8 mouse cellular contexts compared by ENCODE assay signal in the genomic region with DNA sequence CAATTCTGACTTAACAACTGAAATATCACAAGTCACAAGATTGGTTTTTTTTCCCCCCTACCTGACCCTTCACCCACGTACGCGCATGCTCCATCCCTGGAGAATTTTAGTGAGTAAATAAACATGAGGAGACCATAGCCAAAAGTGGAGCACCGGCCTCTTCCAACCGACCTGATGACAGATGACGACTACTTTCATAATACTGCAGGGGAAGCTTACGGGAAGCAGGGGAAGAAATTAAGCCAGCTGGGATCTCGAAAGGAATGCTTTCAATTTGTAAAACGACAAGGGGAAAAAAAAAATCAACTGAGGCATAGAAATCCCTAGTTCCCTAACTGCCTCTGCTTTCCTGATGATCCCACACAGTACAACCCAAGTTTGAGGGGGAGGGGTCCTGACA. TPM values are rescaled to one million over a fixed set of nuclear protein-coding genes. Genes with fewer than 3 reads are reported as not detected.
DNase-seq lines count a peak whose midpoint lies in the region.

No protein-coding gene starts in this region.

- intact Hi-C loops in heart, postnatal 14 days (cut with DNase I) = no loop called here

- H3K4me3 ChIP-seq in heart, embryonic 10.5 days = peak overlapping the region; percentile 99
- peak overlapping the region; percentile 95 for H3K4me3 ChIP-seq in hindbrain, embryonic 10.5 days
- H3K4me3 ChIP-seq in macrophage (ENCODE audit: inconsistent target) = peak overlapping the region; percentile 78

- peak overlapping the region; percentile 98 for H3K27ac ChIP-seq in heart, embryonic 10.5 days
- peak overlapping the region; percentile 99 for H3K27ac ChIP-seq in hindbrain, embryonic 10.5 days
- H3K27ac ChIP-seq in macrophage = no peak overlapping the region

- 2% methylated on average over 9 of the region's 9 CpGs for WGBS in heart, embryonic 10.5 days
- 3% methylated on average over 9 of the region's 9 CpGs for WGBS in hindbrain, embryonic 10.5 days
- 34% methylated on average over 9 of the region's 9 CpGs for WGBS in macrophage (ENCODE audit: missing documents)

- peaks cover 23% of the 10 kb centered on the region for H3K4me1 ChIP-seq in heart, embryonic 10.5 days
- peaks cover 35% of the 10 kb centered on the region for H3K4me1 ChIP-seq in hindbrain, embryonic 10.5 days (replicated peaks)

- H3K36me3 ChIP-seq in heart, embryonic 10.5 days = peaks cover 12% of the 10 kb centered on the region
- peaks cover 13% of the 10 kb centered on the region for H3K36me3 ChIP-seq in hindbrain, embryonic 10.5 days
- H3K36me3 ChIP-seq in macrophage (ENCODE audit: inconsistent target) = no peaks in the 10 kb centered on the region

- H3K27me3 ChIP-seq in heart, embryonic 10.5 days (ENCODE audit: insufficient read depth, poor library complexity, severe bottlenecking) = no peaks in the 10 kb centered on the region
- no peaks in the 10 kb centered on the region for H3K27me3 ChIP-seq in hindbrain, embryonic 10.5 days (ENCODE audit: insufficient read depth, poor library complexity, severe bottlenecking)

- peaks cover 62% of the 10 kb centered on the region for H3K79me2 ChIP-seq in macrophage (ENCODE audit: inconsistent target)

- no peaks in the 10 kb centered on the region for H3K9me3 ChIP-seq in heart, embryonic 10.5 days
- H3K9me3 ChIP-seq in hindbrain, embryonic 10.5 days = 0 out of 2 replicates have a peak, but pooled peaks cover 3% of the 10 kb centered on the region

- DNase-seq in heart, embryonic 10.5 days (ENCODE audit: low spot score) = no peak
- DNase-seq in heart, postnatal 14 days = no peak
- DNase-seq in Muller cell, postnatal 12 days (ENCODE audit: inconsistent ontology term) = peak; percentile 56
- DNase-seq in hindbrain, embryonic 10.5 days (ENCODE audit: low spot score) = peak; percentile 15
- no peak for DNase-seq in cerebellum, postnatal 4 days (ENCODE audit: low spot score in 2 of 2)
- no peak for DNase-seq in spleen, adult 12 weeks (ENCODE audit: low spot score)
- DNase-seq in thymus, postnatal 0 days (ENCODE audit: low spot score) = no peak

RNA-seq across cellular contexts. Expression of a gene that starts 1.8 kb away (rescaled TPM):
- 57.1 and 62.9 TPM in 2 replicates for polyA plus RNA-seq in heart, embryonic 10.5 days (2016; fragmentation: Nextera tagmentation; extraction: Ambion mirVana)
- total RNA-seq in heart, postnatal 14 days (2021) = 10 to 100 TPM; 46.3 to 58.6 TPM
- polyA plus RNA-seq in hindbrain, embryonic 10.5 days (2016; fragmentation: Nextera tagmentation; extraction: Ambion mirVana) = 59.8 and 65.6 TPM in 2 replicates
- total RNA-seq in macrophage (2018; cell fraction: chromatin; rRNA removed) = 100 to 1,000 TPM in 19 of 26 experiments, 10 to 100 TPM in 7; 32.8 to 167 (median 111) TPM
- 10 to 100 TPM; 37.3 to 80.5 (median 59.6) TPM for total RNA-seq in macrophage (2018; cell fraction: cytosol; rRNA removed)
- total RNA-seq in macrophage (2018; cell fraction: nucleus; rRNA removed) = 100 to 1,000 TPM in 5 of 26 experiments, 10 to 100 TPM in 21; 31.7 to 132 (median 76.9) TPM
- polyA plus RNA-seq in macrophage (2018) = 39.6 to 66.9 TPM (median 45.8 TPM) in 3 replicates
- 27.3 and 28.5 TPM in 2 replicates for polyA plus RNA-seq in thymus, postnatal 0 days (2015; fragmentation: Nextera tagmentation; extraction: Ambion mirVana)

RNA-seq across cellular contexts. Expression of a gene that starts 30.0 kb away (rescaled TPM):
- 0.67 and 1.3 TPM in 2 replicates for polyA plus RNA-seq in heart, embryonic 10.5 days (2016; fragmentation: Nextera tagmentation; extraction: Ambion mirVana)
- 10 to 100 TPM; 75.7 to 77.1 TPM for total RNA-seq in heart, postnatal 14 days (2021)
- polyA plus RNA-seq in hindbrain, embryonic 10.5 days (2016; fragmentation: Nextera tagmentation; extraction: Ambion mirVana) = not detected in 2 replicates
- not detected for total RNA-seq in macrophage (2018; cell fraction: chromatin; rRNA removed)
- not detected for total RNA-seq in macrophage (2018; cell fraction: cytosol; rRNA removed)
- not detected for total RNA-seq in macrophage (2018; cell fraction: nucleus; rRNA removed)
- polyA plus RNA-seq in macrophage (2018) = not detected in 3 replicates
- polyA plus RNA-seq in thymus, postnatal 0 days (2015; fragmentation: Nextera tagmentation; extraction: Ambion mirVana) = 12.6 and 18.0 TPM in 2 replicates

RNA-seq across cellular contexts. Expression of a gene that starts 52.4 kb away (rescaled TPM):
- 0.30 and 0.49 TPM in 2 replicates for polyA plus RNA-seq in heart, embryonic 10.5 days (2016; fragmentation: Nextera tagmentation; extraction: Ambion mirVana)
- total RNA-seq in heart, postnatal 14 days (2021) = not detected
- 0.44 TPM in 1 of 2 replicates, not detected in the other for polyA plus RNA-seq in hindbrain, embryonic 10.5 days (2016; fragmentation: Nextera tagmentation; extraction: Ambion mirVana)
- total RNA-seq in macrophage (2018; cell fraction: chromatin; rRNA removed) = not detected
- total RNA-seq in macrophage (2018; cell fraction: cytosol; rRNA removed) = not detected
- not detected for total RNA-seq in macrophage (2018; cell fraction: nucleus; rRNA removed)
- polyA plus RNA-seq in macrophage (2018) = not detected in 3 replicates
- polyA plus RNA-seq in thymus, postnatal 0 days (2015; fragmentation: Nextera tagmentation; extraction: Ambion mirVana) = 0.31 TPM in 1 of 2 replicates, not detected in the other

Comparison
In these comparisons a context has a peak if more than half of its experiments do, and no peak if none do; other contexts are left out.
1. DNase-seq: peak in Muller cell, postnatal 12 days (single experiment) and hindbrain, embryonic 10.5 days (single experiment); none in heart, embryonic 10.5 days (single experiment), heart, postnatal 14 days (0 of 2), cerebellum, postnatal 4 days (0 of 2), spleen, adult 12 weeks (single experiment) and thymus, postnatal 0 days (single experiment).
2. Peak in every context shown above with its lines, with median percentiles within 50 percentile points of each other: H3K4me3 ChIP-seq.